Mouse (Mus musculus): ENCODE measurements around the gene Amigo3. TPM values are rescaled to one million over a fixed set of nuclear protein-coding genes. Genes with fewer than 3 reads are reported as not detected.
A peak's percentile ranks its signal among the peaks of the same experiment; 100 is the strongest.

The Amigo3 gene
- polyA plus RNA-seq, 1 experiment from 2014 or later, result 2.3 TPM

- Histone ChIP-seq H3K4me3 (no peak overlapping the region), H3K9me3 (no peaks in the 10 kb centered on the region), H3K4me2 (no peak overlapping the region), H3K36me3 (peaks cover 71% of the 10 kb centered on the region), H3K4me1 (no peaks in the 10 kb centered on the region), H3K27me3 (replicated peaks) (no peaks in the 10 kb centered on the region), H3K9ac (no peak overlapping the region), H3K27ac (replicated peaks) (no peak overlapping the region)
- ATAC-seq (ENCODE audit: extremely low read depth, insufficient number of reproducible peaks, low FRiP score, low TSS enrichment), result no peak
- 96% methylated on average over 2 of the region's 2 CpGs for WGBS
Measured at GRCm38 (mm10) chr9:108035331-108036156, 17.4 kb upstream of the Amigo3 start.

GRCm38 (mm10) chr9:108044751-108045492 lies 8.0 kb upstream of the Amigo3 start:
- no peak overlapping the region for H3K27ac ChIP-seq (replicated peaks)
- H3K36me3 ChIP-seq, result peaks cover 68% of the 10 kb centered on the region
- H3K9me3 ChIP-seq, result no peaks in the 10 kb centered on the region
- H3K4me3 ChIP-seq, result no peak overlapping the region
- H3K9ac ChIP-seq, result no peak overlapping the region
- no peak for ATAC-seq (ENCODE audit: extremely low read depth, insufficient number of reproducible peaks, low FRiP score, low TSS enrichment)
- 98% methylated on average over 8 of the region's 8 CpGs for WGBS
- peaks cover 24% of the 10 kb centered on the region for H3K4me1 ChIP-seq
- no peaks in the 10 kb centered on the region for H3K27me3 ChIP-seq (replicated peaks)
- no peak overlapping the region for H3K4me2 ChIP-seq

DNA sequence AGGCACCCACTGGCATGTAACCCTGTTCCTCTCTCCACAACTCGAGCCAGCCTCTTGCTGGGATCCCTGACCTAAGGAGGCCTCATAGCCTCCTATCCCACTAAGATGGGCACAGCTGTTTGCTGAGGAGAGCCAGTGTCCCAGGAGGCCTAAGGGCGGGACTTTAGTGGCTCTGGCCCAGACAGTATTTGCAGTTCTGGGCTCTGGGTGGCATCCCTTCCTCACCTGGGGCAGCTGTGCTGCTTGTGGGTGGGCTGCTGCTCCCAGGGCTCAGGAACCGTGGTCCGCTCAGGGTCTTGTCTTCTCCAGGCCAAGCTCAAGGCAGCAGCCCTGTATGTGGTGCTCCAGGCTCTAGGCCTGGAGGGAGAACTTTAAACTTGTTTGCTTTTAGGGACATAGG lies 6.4 kb upstream of the Amigo3 start:
- peak overlapping the region; percentile 81; the same call in 1 of the 2 replicates for H3K9ac ChIP-seq
- H3K4me2 ChIP-seq, result no peak overlapping the region
- no peaks in the 10 kb centered on the region for H3K9me3 ChIP-seq
- 87% methylated on average over 4 of the region's 4 CpGs for WGBS
- no peak overlapping the region for H3K4me3 ChIP-seq
- H3K4me1 ChIP-seq, result peaks cover 34% of the 10 kb centered on the region
- no peaks in the 10 kb centered on the region for H3K27me3 ChIP-seq (replicated peaks)
- peaks cover 68% of the 10 kb centered on the region for H3K36me3 ChIP-seq
- ATAC-seq (ENCODE audit: extremely low read depth, insufficient number of reproducible peaks, low FRiP score, low TSS enrichment), result no peak
- H3K27ac ChIP-seq (replicated peaks), result no peak overlapping the region

DNA sequence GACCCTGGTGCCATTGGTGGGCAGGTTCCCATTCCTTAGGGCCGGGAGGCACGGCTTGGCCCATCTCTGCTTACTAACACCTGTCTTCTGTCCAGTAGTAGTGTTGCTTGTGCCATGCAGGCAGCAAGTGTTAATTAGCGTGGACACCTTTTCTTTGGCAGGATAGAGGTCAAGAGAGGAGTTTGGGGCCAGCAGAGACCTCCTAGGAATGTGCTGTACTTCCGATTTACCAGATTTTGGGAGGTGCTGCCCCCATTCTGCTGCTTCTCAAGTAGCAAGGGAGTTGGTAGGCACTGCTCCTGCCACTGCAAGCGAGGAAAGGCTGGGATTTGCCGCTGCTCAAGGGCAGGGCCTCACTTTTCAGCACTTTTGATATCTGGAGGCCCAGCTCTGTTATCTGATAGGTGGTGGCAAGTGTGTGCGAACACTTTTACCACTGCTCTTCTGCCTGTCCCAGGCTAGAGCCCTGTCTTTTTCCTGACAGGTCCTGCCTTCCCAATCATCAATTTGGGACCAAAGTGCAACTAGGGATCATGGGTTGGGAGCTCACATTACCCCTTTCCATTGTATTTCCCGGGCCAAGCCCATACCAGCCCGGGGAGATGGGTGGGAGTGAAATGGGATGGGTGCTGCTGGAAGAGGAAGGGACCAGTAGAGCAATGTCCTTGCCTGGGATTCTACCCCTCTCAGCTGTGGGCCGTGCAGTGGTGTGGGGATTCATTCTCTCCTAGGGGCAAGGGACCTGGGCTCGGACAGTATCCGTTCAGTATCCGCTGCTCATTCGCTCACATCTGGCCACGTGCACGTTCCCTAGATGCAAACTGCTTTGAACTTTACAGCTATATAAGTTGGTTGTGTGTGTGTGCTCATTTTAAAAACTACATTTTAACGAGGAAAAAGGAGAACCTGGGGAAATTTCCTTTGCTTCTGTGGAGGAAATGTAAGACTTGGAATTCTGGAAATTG lies 5.1 kb upstream of the Amigo3 start:
- Histone ChIP-seq H3K9ac (peak overlapping the region; percentile 81), H3K4me3 (peak overlapping the region; percentile 94), H3K4me2 (peak overlapping the region; percentile 97), H3K9me3 (no peaks in the 10 kb centered on the region), H3K36me3 (peaks cover 65% of the 10 kb centered on the region), H3K4me1 (peaks cover 40% of the 10 kb centered on the region), H3K27ac (replicated peaks) (peak overlapping the region; percentile 79), H3K27me3 (replicated peaks) (no peaks in the 10 kb centered on the region)
- no peak for ATAC-seq (ENCODE audit: extremely low read depth, insufficient number of reproducible peaks, low FRiP score, low TSS enrichment)
- WGBS, result 27% methylated on average over 17 of the region's 17 CpGs

DNA sequence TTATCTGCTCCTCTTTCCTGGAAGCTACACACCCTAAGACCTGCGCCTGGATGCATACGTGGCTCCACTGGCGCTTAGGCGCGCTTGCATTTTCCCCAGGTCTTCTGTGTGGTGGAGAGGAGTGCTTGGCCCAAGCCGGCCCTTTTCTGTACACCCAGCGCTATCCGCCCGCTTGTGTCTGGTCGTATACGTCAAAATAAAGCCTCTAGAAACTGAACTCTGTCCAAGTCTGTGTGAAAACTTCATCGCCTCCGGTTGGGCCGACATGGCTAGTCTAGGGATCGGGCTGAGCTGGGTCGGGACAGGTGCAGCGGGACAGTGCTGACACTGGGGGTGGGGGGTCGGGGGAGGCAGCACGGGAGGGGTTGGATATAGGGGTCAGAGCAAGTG lies 4.4 kb upstream of the Amigo3 start:
- WGBS, result 1% methylated on average over 19 of the region's 19 CpGs
- Histone ChIP-seq H3K36me3 (peaks cover 62% of the 10 kb centered on the region), H3K9ac (peak overlapping the region; percentile 81), H3K27me3 (replicated peaks) (no peaks in the 10 kb centered on the region), H3K9me3 (no peaks in the 10 kb centered on the region), H3K4me2 (peak overlapping the region; percentile 97), H3K4me3 (peak overlapping the region; percentile 94), H3K27ac (replicated peaks) (peak overlapping the region; percentile 79), H3K4me1 (peaks cover 47% of the 10 kb centered on the region)
- ATAC-seq (ENCODE audit: extremely low read depth, insufficient number of reproducible peaks, low FRiP score, low TSS enrichment), result peak; percentile 5; the same call in 1 of the 2 replicates

DNA sequence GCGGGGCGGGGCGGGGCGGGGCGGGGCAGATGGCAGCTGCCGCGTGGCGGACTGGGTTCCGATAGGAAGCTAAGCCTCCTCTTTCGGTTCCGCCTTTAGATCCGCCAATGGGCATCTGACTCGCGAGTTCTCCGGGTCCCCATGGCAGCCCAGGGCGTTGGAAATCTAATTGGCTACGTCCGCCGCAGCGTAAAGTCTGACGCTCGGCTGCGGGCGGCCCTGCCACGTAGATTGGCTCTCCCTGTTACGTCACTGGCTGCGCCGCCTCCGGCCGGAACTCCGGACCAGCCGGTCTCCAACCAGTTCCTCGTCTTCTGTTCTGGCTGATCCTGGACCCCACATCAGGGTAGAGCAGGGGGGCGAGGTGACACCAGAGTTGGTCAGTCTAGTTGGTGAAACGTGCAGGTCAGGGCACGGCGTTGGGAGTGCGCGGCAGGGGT lies 3.9 kb upstream of the Amigo3 start, which contains the start of gene Gmppb:
Gmppb (plus strand) TSS at position 227 of the 440 bp plus-strand sequence.
- H3K9ac ChIP-seq, result peak within 1 kb of the TSS; percentile 92
- no peaks in the 10 kb centered on the region for H3K27me3 ChIP-seq (replicated peaks)
- peak; percentile 90 for ATAC-seq (ENCODE audit: extremely low read depth, insufficient number of reproducible peaks, low FRiP score, low TSS enrichment)
- peak within 1 kb of the TSS; percentile 97 for H3K4me2 ChIP-seq
- H3K36me3 ChIP-seq, result peaks cover 63% of the 10 kb centered on the region
- peaks cover 48% of the 10 kb centered on the region for H3K4me1 ChIP-seq
- no peaks in the 10 kb centered on the region for H3K9me3 ChIP-seq
- H3K4me3 ChIP-seq, result peak within 1 kb of the TSS; percentile 94
- peak within 1 kb of the TSS; percentile 79 for H3K27ac ChIP-seq (replicated peaks)
- WGBS, result under 1% methylated on average over 39 of the region's 39 CpGs

GRCm38 (mm10) chr9:108049561-108050251 lies 3.3 kb upstream of the Amigo3 start:
- no peak for ATAC-seq (ENCODE audit: extremely low read depth, insufficient number of reproducible peaks, low FRiP score, low TSS enrichment)
- WGBS, result 35% methylated on average over 15 of the region's 15 CpGs

GRCm38 (mm10) chr9:108051184-108051930 lies 1.6 kb upstream of the Amigo3 start:
- H3K9ac ChIP-seq, result no peak overlapping the region
- WGBS, result 89% methylated on average over 15 of the region's 15 CpGs
- H3K27ac ChIP-seq (replicated peaks), result no peak overlapping the region
- peaks cover 48% of the 10 kb centered on the region for H3K4me1 ChIP-seq
- H3K27me3 ChIP-seq (replicated peaks), result no peaks in the 10 kb centered on the region
- peaks cover 66% of the 10 kb centered on the region for H3K36me3 ChIP-seq
- no peak for ATAC-seq (ENCODE audit: extremely low read depth, insufficient number of reproducible peaks, low FRiP score, low TSS enrichment)
- no peak overlapping the region for H3K4me2 ChIP-seq
- H3K4me3 ChIP-seq, result no peak overlapping the region
- H3K9me3 ChIP-seq, result no peaks in the 10 kb centered on the region

More at GRCm38 (mm10) chr9:108049561-108050251, 3.3 kb upstream of the Amigo3 start:
- Histone ChIP-seq H3K27ac (replicated peaks) (peak overlapping the region; percentile 73), H3K36me3 (peaks cover 66% of the 10 kb centered on the region), H3K27me3 (replicated peaks) (no peaks in the 10 kb centered on the region), H3K4me3 (peak overlapping the region; percentile 94), H3K9me3 (no peaks in the 10 kb centered on the region), H3K9ac (peak overlapping the region; percentile 92), H3K4me2 (peak overlapping the region; percentile 97), H3K4me1 (peaks cover 48% of the 10 kb centered on the region)

DNA sequence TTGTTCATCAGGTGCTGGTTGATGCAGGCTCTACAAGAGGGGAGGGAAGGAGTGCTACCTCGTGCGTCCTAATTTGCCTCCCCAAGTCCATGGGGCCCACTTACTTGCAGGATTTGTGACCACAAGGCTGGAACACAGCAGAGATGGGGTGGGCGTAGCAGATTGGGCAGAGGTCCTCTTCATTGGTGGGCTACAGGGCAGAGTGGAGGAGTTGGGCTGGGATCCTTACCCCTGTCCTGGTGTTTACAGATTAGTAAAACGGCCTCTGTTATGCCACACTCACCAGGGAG lies 1.1 kb upstream of the Amigo3 start:
- Histone ChIP-seq H3K4me3 (no peak overlapping the region), H3K9ac (no peak overlapping the region), H3K4me2 (no peak overlapping the region), H3K36me3 (peaks cover 66% of the 10 kb centered on the region), H3K9me3 (no peaks in the 10 kb centered on the region), H3K27ac (replicated peaks) (no peak overlapping the region), H3K27me3 (replicated peaks) (no peaks in the 10 kb centered on the region), H3K4me1 (peaks cover 46% of the 10 kb centered on the region)
- ATAC-seq (ENCODE audit: extremely low read depth, insufficient number of reproducible peaks, low FRiP score, low TSS enrichment), result no peak
- 83% methylated on average over 4 of the region's 4 CpGs for WGBS

DNA sequence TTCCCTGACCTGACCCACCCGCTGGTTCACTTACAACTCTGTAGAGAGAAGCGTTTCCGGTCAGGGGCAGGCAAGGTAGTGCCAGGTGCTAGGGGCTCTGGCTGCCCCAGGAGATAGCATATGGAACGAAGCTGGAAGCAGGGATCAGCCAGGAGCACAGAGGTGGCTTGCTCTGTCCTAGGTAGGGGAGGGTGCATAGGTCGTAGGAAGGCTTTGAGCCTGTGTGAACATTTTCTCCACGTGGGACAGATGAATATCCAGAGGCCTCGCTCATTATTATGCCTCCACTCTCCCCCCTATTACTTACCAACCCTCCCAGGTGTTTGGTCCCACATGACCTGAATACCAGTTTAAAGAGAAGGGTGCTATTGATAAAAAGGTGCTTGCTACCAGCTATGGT lies 548 bp upstream of the Amigo3 start:
- peaks cover 41% of the 10 kb centered on the region for H3K4me1 ChIP-seq
- peak overlapping the region; percentile 42; the same call in 1 of the 2 replicates for H3K27ac ChIP-seq (replicated peaks)
- no peak for ATAC-seq (ENCODE audit: extremely low read depth, insufficient number of reproducible peaks, low FRiP score, low TSS enrichment)
- 81% methylated on average over 7 of the region's 7 CpGs for WGBS
- H3K9ac ChIP-seq, result no peak overlapping the region
- no peak overlapping the region for H3K4me3 ChIP-seq
- H3K27me3 ChIP-seq (replicated peaks), result no peaks in the 10 kb centered on the region
- no peak overlapping the region for H3K4me2 ChIP-seq
- peaks cover 66% of the 10 kb centered on the region for H3K36me3 ChIP-seq
- H3K9me3 ChIP-seq, result no peaks in the 10 kb centered on the region

Data from heart, embryonic 13.5 days (tissue).